Mouse (Mus musculus): Measurements from ENCODE around the gene Gm5105.

GRCm38 (mm10) chr3:138000062-138000723 lies 67.0 kb downstream of the Gm5105 start:
- TF ChIP-seq FLI1 (IDR thresholded peaks at IDR 0.05; ENCODE audit: low read length): no peak
- no peak for TF ChIP-seq GATA1 (IDR thresholded peaks at IDR 0.05; ENCODE audit: borderline replicate concordance, low read length)
